Mouse (Mus musculus): ENCODE measurements at regions not wholly inside any gene's neighbourhood (a gene's known extent, or its start where the extent isn't known, plus 50 kb on each side); places are given as distances from the start of the nearest gene placed in this dataset.

- Histone ChIP-seq H3K27ac (ENCODE audit: low read length) (no peak overlapping the region), H3K27me3 (replicated peaks; ENCODE audit: control insufficient read depth, insufficient read depth, low read length) (no peaks in the 10 kb centered on the region), H3K4me2 (ENCODE audit: low read depth, low read length) (no peak overlapping the region), H3K9ac (ENCODE audit: low read depth, low read length) (no peak overlapping the region), H3K4me1 (ENCODE audit: control insufficient read depth, insufficient read depth, low read length) (no peaks in the 10 kb centered on the region), H3K9me3 (ENCODE audit: control insufficient read depth, low read length) (no peaks in the 10 kb centered on the region), H3K36me3 (ENCODE audit: control insufficient read depth, insufficient read depth, low read length) (no peaks in the 10 kb centered on the region), H3K4me3 (ENCODE audit: low read length) (no peak overlapping the region)
- no peak for ATAC-seq
- WGBS: 87% methylated on average over 12 of the region's 12 CpGs
Observed at GRCm38 (mm10) chr1:137587481-137588228, 587.9 kb downstream of the Ptprc start.

DNA sequence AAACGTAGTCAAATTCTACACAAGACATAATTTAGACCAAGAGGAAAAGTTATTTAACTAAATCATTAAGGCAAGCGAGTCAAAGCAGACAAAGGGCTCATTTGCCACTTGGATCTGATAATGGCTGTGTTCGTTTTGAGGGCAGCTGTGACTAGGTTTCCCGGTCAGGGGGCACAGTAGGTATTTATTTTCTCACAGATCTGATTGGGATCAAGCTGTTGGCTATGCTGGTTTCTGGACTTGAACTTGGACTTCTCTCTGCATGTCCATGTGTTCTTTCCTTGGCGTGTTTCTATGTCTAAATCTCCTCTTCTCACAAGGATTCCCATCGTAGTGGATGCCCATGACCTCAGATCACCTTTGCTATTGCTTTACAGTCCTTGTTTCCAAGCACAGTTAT, 590.8 kb downstream of the Ptprc start:
- no peak overlapping the region for H3K4me2 ChIP-seq (ENCODE audit: low read depth, low read length)
- no peak overlapping the region for H3K27ac ChIP-seq (ENCODE audit: low read length)
- H3K36me3 ChIP-seq (ENCODE audit: control insufficient read depth, insufficient read depth, low read length): no peaks in the 10 kb centered on the region
- 74% methylated on average over 6 of the region's 6 CpGs for whole genome bisulfite sequencing
- no peak overlapping the region for H3K9ac ChIP-seq (ENCODE audit: low read depth, low read length)
- no peak for ATAC-seq
- no peaks in the 10 kb centered on the region for H3K4me1 ChIP-seq (ENCODE audit: control insufficient read depth, insufficient read depth, low read length)
- no peaks in the 10 kb centered on the region for H3K27me3 ChIP-seq (replicated peaks; ENCODE audit: control insufficient read depth, insufficient read depth, low read length)
- H3K4me3 ChIP-seq (ENCODE audit: low read length): no peak overlapping the region
- H3K9me3 ChIP-seq (ENCODE audit: control insufficient read depth, low read length): no peaks in the 10 kb centered on the region

DNA sequence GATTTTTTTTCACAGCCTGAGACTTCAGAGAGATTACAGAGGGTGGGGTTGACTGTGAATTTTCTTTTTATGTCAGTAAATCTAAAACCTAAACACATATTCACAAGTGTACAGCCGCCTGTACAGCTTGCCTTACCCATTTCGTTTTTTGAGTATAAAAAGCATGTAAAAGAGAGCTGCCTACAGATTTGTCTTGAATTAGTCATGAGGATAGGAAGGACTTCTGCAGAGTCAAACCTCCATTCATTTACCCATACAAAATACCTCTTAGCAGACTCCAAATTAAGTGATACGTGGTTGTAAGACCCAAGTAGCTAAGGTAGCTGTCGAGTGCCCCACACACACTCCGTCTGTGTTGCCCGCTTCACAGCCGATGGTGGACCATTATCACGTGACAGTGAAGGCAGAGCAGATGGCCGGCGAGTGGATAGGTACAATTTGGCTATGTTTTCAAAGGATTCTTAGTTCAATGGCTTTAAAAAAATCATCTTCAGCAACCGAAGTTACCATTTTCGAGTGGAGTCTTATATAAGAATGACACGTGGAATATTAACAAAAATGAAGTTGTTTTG, 591.3 kb downstream of the Ptprc start:
- Histone ChIP-seq H3K4me3 (ENCODE audit: low read length) (no peak overlapping the region), H3K36me3 (ENCODE audit: control insufficient read depth, insufficient read depth, low read length) (no peaks in the 10 kb centered on the region), H3K9me3 (ENCODE audit: control insufficient read depth, low read length) (no peaks in the 10 kb centered on the region), H3K4me2 (ENCODE audit: low read depth, low read length) (no peak overlapping the region), H3K9ac (ENCODE audit: low read depth, low read length) (no peak overlapping the region), H3K4me1 (ENCODE audit: control insufficient read depth, insufficient read depth, low read length) (no peaks in the 10 kb centered on the region), H3K27me3 (replicated peaks; ENCODE audit: control insufficient read depth, insufficient read depth, low read length) (no peaks in the 10 kb centered on the region), H3K27ac (ENCODE audit: low read length) (no peak overlapping the region)
- ATAC-seq: no peak
- 90% methylated on average over 13 of the region's 13 CpGs for WGBS

DNA sequence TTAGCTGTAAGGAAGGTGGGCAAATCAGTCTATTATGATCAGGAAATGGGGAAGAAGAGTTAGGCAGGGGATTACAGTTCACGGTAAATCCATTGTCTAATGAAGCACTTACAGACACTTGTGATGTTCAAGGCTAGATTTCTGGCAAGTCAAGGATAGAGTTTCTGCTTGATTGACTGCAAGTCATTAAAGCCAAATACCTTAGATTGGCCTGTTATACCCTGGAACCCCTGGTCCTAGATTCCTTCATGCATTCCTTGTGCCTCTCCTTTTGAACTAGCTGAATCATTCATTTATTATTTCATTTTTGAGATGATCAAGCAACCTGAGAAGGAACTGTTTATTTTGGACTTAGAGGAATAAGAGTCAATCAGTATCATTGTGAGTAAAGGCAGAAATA, 597.9 kb downstream of the Ptprc start:
- Histone ChIP-seq H3K9me3 (ENCODE audit: control insufficient read depth, low read length) (no peaks in the 10 kb centered on the region), H3K27ac (ENCODE audit: low read length) (no peak overlapping the region), H3K4me3 (ENCODE audit: low read length) (no peak overlapping the region), H3K36me3 (ENCODE audit: control insufficient read depth, insufficient read depth, low read length) (no peaks in the 10 kb centered on the region), H3K27me3 (replicated peaks; ENCODE audit: control insufficient read depth, insufficient read depth, low read length) (no peaks in the 10 kb centered on the region), H3K4me2 (ENCODE audit: low read depth, low read length) (no peak overlapping the region), H3K4me1 (ENCODE audit: control insufficient read depth, insufficient read depth, low read length) (no peaks in the 10 kb centered on the region), H3K9ac (ENCODE audit: low read depth, low read length) (no peak overlapping the region)
- WGBS: 84% methylated on average over 1 of the region's 1 CpGs
- no peak for ATAC-seq

GRCm38 (mm10) chr1:137576174-137576573, 599.3 kb downstream of the Ptprc start:
- no peak for ATAC-seq
- no peaks in the 10 kb centered on the region for H3K27me3 ChIP-seq (replicated peaks; ENCODE audit: control insufficient read depth, insufficient read depth, low read length)
- H3K4me3 ChIP-seq (ENCODE audit: low read length): no peak overlapping the region
- 85% methylated on average over 9 of the region's 9 CpGs for WGBS
- H3K4me1 ChIP-seq (ENCODE audit: control insufficient read depth, insufficient read depth, low read length): no peaks in the 10 kb centered on the region
- H3K9ac ChIP-seq (ENCODE audit: low read depth, low read length): no peak overlapping the region
- H3K9me3 ChIP-seq (ENCODE audit: control insufficient read depth, low read length): no peaks in the 10 kb centered on the region
- no peak overlapping the region for H3K4me2 ChIP-seq (ENCODE audit: low read depth, low read length)
- no peaks in the 10 kb centered on the region for H3K36me3 ChIP-seq (ENCODE audit: control insufficient read depth, insufficient read depth, low read length)
- no peak overlapping the region for H3K27ac ChIP-seq (ENCODE audit: low read length)

DNA sequence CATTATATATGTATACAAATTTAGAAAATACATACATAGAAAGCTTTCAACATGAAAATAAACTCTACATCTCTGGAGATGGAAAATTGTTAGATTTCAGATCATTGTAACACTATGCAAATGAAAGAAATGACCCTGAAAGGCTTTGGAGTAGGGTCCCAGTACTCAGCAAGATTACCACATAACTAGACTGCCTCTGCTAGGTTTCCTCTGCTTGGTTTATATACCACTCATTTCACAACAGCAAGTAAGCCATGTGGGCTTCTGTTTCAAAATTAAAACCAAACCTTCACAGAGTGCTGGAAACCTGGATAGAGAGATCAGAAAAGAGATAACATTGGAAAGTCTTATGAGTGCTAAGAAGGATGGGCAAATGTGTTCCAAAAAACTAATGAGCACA, 600.1 kb downstream of the Ptprc start:
- Histone ChIP-seq H3K36me3 (ENCODE audit: control insufficient read depth, insufficient read depth, low read length) (no peaks in the 10 kb centered on the region), H3K9me3 (ENCODE audit: control insufficient read depth, low read length) (no peaks in the 10 kb centered on the region), H3K4me1 (ENCODE audit: control insufficient read depth, insufficient read depth, low read length) (no peaks in the 10 kb centered on the region), H3K4me3 (ENCODE audit: low read length) (no peak overlapping the region), H3K27ac (ENCODE audit: low read length) (no peak overlapping the region), H3K27me3 (replicated peaks; ENCODE audit: control insufficient read depth, insufficient read depth, low read length) (no peaks in the 10 kb centered on the region), H3K4me2 (ENCODE audit: low read depth, low read length) (no peak overlapping the region), H3K9ac (ENCODE audit: low read depth, low read length) (no peak overlapping the region)
- ATAC-seq: no peak

GRCm38 (mm10) chr1:137571905-137572865, 603.3 kb downstream of the Ptprc start:
- Histone ChIP-seq H3K4me3 (ENCODE audit: low read length) (no peak overlapping the region), H3K27ac (ENCODE audit: low read length) (no peak overlapping the region), H3K9me3 (ENCODE audit: control insufficient read depth, low read length) (no peaks in the 10 kb centered on the region), H3K4me2 (ENCODE audit: low read depth, low read length) (no peak overlapping the region), H3K4me1 (ENCODE audit: control insufficient read depth, insufficient read depth, low read length) (no peaks in the 10 kb centered on the region), H3K36me3 (ENCODE audit: control insufficient read depth, insufficient read depth, low read length) (no peaks in the 10 kb centered on the region), H3K27me3 (replicated peaks; ENCODE audit: control insufficient read depth, insufficient read depth, low read length) (no peaks in the 10 kb centered on the region), H3K9ac (ENCODE audit: low read depth, low read length) (no peak overlapping the region)
- ATAC-seq: no peak
- 64% methylated on average over 6 of the region's 6 CpGs for WGBS

- Histone ChIP-seq H3K27ac (ENCODE audit: low read length) (no peak overlapping the region), H3K36me3 (ENCODE audit: control insufficient read depth, insufficient read depth, low read length) (no peaks in the 10 kb centered on the region), H3K9ac (ENCODE audit: low read depth, low read length) (no peak overlapping the region), H3K4me3 (ENCODE audit: low read length) (no peak overlapping the region), H3K4me2 (ENCODE audit: low read depth, low read length) (no peak overlapping the region), H3K4me1 (ENCODE audit: control insufficient read depth, insufficient read depth, low read length) (no peaks in the 10 kb centered on the region), H3K9me3 (ENCODE audit: control insufficient read depth, low read length) (no peaks in the 10 kb centered on the region), H3K27me3 (replicated peaks; ENCODE audit: control insufficient read depth, insufficient read depth, low read length) (no peaks in the 10 kb centered on the region)
- no peak for ATAC-seq
- 69% methylated on average over 4 of the region's 4 CpGs for WGBS
Observed at GRCm38 (mm10) chr1:137571190-137571904, 604.2 kb downstream of the Ptprc start.

GRCm38 (mm10) chr1:137567526-137567925, 607.3 kb upstream of the Nr5a2 start:
- Histone ChIP-seq H3K4me2 (ENCODE audit: low read depth, low read length) (no peak overlapping the region), H3K4me1 (ENCODE audit: control insufficient read depth, insufficient read depth, low read length) (no peaks in the 10 kb centered on the region), H3K9me3 (ENCODE audit: control insufficient read depth, low read length) (no peaks in the 10 kb centered on the region), H3K27ac (ENCODE audit: low read length) (no peak overlapping the region), H3K4me3 (ENCODE audit: low read length) (no peak overlapping the region), H3K36me3 (ENCODE audit: control insufficient read depth, insufficient read depth, low read length) (no peaks in the 10 kb centered on the region), H3K9ac (ENCODE audit: low read depth, low read length) (no peak overlapping the region), H3K27me3 (replicated peaks; ENCODE audit: control insufficient read depth, insufficient read depth, low read length) (no peaks in the 10 kb centered on the region)
- ATAC-seq: no peak
- 95% methylated on average over 1 of the region's 1 CpGs for WGBS
